Mouse (Mus musculus): ENCODE results near the gene Apoa5. TPM values are rescaled to one million over a fixed set of nuclear protein-coding genes. Genes with fewer than 3 reads are reported as not detected.

Apoa5 gene
- not detected for polyA plus RNA-seq (2017; shearing (Covaris generic))

GRCm38 (mm10) chr9:46268343-46268873 lies at the start of gene Apoa5:
Apoa5 (plus strand) TSS chr9:46268633.

GRCm38 (mm10) chr9:46228491-46228890 lies 39.9 kb upstream of the Apoa5 start, which contains the start of gene Apoa1:
Apoa1 (plus strand) TSS chr9:46228580.

GRCm38 (mm10) chr9:46235596-46235648 lies 33.0 kb upstream of the Apoa5 start, which contains the start of gene Apoc3:
Apoc3 (minus strand) TSS chr9:46235636.

GRCm38 (mm10) chr9:46240526-46241153 lies 27.8 kb upstream of the Apoa5 start, which contains the start of gene Apoa4:
Apoa4 (plus strand) TSS chr9:46240696.

GRCm38 (mm10) chr9:46272677-46273454 lies 4.4 kb downstream of the Apoa5 start, which contains the start of gene Zpr1:
Zpr1 (plus strand) TSS chr9:46273064.

GRCm38 (mm10) chr9:46282631-46283436 lies 14.4 kb downstream of the Apoa5 start, which contains the start of gene Bud13:
Bud13 (plus strand) TSS chr9:46283008.

GRCm38 (mm10) chr9:46319886-46320285 lies 51.5 kb downstream of the Apoa5 start, which contains the start of gene 4931429L15Rik:
4931429L15Rik (minus strand) TSS chr9:46319986.

Other genes starting within 250 kb of the Apoa5 start
- gene Apoa1, start 40.1 kb upstream of the Apoa5 start, polyA plus RNA-seq (2017; shearing (Covaris generic)), result not detected
- not detected for gene Apoc3, start 33.0 kb upstream of the Apoa5 start, polyA plus RNA-seq (2017; shearing (Covaris generic))
- not detected for gene Apoa4, start 27.9 kb upstream of the Apoa5 start, polyA plus RNA-seq (2017; shearing (Covaris generic))
- 158 TPM for gene Zpr1, start 4.4 kb downstream of the Apoa5 start, polyA plus RNA-seq (2017; shearing (Covaris generic))
- 20.8 TPM for gene Bud13, start 14.4 kb downstream of the Apoa5 start, polyA plus RNA-seq (2017; shearing (Covaris generic))
- gene 4931429L15Rik, start 51.4 kb downstream of the Apoa5 start, polyA plus RNA-seq (2017; shearing (Covaris generic)), result not detected